Mouse (Mus musculus) cerebellum, adult (tissue): ENCODE measurements around the gene Nyap1.
A peak's percentile ranks its signal among the peaks of the same experiment; 100 is the strongest.

ENCODE experiments used
- ATAC-seq: cut with Nextera tagmentation; 2 replicates; pipeline ENCODE4 v1.9.2; 2017; ENCODE audit warnings: mild to moderate bottlenecking, moderate library complexity, mixed read lengths; ENCODE audit not compliant: insufficient number of reproducible peaks, low FRiP score, low TSS enrichment

Gene Nyap1

GRCm38 (mm10) chr5:137706913-137707633 lies 34.3 kb downstream of the Nyap1 start:
- no peak for ATAC-seq

DNA sequence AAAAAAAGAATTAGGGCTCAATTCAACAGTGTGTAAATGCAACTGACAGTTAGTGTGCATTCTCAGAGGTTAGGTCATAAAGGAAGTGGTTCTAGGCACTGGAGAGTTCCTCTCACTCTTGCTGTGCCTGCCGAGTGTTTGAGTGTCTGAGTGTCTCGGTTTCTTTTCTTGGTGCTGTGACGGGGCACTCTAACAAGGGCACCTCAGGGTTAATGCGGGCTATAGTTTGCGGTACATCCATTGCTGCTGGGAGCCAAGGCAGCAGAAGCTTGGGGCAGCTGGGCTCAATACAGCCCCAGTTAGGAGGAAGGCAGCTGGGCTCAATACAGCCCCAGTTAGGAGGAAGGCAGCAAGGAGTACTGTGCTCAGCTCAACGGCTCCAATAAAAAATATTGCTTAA lies 36.2 kb downstream of the Nyap1 start:
- ATAC-seq, result no peak

DNA sequence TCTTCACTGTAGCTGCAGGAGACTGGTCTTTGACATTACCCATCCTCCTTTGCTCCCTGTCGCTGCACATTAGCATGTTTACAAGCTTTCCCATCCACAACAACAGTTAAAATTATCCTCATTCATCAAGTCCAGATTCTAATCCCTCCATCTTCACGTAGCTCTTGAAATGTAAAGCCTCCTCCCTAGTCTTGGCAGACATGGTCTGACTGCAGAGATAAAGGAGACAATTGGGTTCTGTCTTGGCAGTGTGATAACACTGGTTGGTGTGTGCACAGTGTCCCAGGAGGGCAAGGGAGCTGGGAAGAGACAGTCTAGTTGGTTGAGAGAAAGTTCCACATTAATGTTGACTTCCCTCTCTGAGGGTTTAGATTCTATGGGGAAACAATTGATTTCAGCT lies 41.6 kb downstream of the Nyap1 start:
- no peak for ATAC-seq

- no peak for ATAC-seq
Observed at GRCm38 (mm10) chr5:137699080-137699479, 42.3 kb downstream of the Nyap1 start.

- no peak for ATAC-seq
Observed at GRCm38 (mm10) chr5:137695930-137696329, 45.5 kb downstream of the Nyap1 start.

DNA sequence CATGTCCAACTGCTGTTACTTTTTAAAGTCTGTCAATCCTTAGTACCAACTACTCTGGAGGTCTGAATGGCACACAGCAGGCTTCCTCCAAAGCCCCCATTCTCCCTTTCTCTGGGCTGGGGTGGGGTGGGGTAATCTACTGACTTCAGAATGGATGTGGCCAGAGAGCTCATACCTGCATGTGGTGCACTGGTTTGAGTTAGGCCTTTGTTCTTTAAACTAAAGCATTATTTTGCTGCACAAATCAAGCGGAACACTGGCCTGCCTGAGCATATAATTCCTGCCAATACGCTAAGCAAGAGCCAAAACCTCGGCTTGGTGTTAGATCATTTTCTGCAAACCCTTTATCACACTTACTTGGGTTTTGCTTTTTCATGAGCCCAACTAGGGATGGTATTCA lies 46.6 kb downstream of the Nyap1 start:
- no peak for ATAC-seq

- ATAC-seq, result no peak
Observed at GRCm38 (mm10) chr5:137691881-137692280, 49.5 kb downstream of the Nyap1 start.

DNA sequence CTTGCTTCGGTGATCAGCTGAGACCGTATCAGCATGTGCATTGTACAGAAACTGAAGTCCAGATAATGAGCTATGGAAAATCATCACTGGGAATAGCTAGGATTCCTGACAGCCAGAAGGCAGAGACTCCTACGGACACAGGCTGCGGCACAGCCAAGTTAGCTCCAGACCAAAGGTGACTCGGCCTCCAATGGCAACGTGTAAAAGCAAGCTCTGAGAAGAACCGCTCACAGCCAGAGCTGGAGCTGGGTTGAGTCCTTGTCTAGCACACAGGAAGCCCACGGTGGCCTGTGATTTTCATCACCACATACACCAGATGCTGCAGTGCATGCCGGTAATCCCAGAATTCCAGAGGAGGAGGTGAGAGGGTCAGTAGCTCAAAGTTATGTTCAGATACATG lies 50.9 kb downstream of the Nyap1 start:
- no peak for ATAC-seq

GRCm38 (mm10) chr5:137689974-137690373 lies 51.4 kb downstream of the Nyap1 start:
- no peak for ATAC-seq

- no peak for ATAC-seq
Observed at GRCm38 (mm10) chr5:137686127-137686790, 55.1 kb downstream of the Nyap1 start.

DNA sequence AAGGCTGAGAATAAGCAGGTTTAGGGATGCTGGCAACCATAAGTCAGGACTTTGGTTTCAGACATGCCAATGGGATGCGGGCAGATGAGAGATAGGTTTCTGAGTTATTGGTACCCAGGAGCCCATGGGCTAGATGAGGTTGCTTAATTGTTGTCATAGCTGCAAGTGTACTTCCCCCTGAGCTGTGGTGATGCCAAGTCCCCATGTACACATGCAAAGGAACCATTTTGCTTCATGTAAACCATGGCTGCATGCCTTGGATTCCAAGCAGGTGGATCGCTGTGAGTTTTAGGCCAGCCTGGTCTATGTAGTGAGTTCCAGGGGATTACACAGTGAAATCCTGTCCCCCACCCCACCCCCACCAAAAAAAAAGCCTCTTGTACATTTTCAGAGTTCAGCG lies 55.8 kb downstream of the Nyap1 start:
- ATAC-seq, result no peak

DNA sequence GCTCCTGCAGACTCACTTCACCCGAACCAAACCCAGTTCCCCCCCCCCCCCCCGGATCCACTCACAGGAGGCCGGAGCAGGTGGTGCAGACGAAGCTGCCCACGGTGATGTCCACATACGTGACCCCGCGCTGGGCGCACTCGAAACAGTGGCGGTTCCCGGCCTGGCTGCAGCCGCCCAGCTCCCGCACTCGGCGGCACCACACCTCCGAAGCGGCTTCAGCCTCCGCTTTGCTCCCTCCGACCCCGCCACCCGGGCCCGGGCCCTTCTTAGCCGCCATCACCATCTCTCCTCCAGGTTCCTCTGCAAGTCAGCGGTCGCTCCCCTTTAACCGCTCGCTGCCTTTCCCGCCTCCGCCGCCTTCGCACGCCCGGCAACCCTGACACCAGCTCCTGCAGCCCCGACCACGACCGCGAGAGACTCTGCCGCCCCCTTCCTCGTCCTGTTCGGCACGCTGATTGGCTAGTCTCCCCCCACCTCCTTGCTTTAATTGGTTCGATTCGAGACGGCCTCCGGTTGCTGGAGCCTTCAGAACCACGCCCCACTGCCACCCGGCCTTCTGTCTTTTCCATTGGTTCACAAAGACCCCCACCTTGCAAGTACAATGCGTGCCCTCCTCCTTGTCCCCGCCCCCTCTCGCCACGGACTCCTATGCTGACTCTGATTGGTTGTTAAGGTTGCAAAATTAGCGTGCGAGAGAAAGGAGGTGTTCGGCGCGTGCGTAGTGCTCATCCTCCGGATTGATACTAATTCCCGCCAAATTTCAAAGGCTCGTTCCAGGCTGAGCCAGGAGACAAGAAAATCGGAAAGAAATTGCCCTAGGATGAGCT lies 56.9 kb downstream of the Nyap1 start, which contains the start of gene Agfg2:
Gene Agfg2, minus strand, starts transcription at position 433 of the 830 bp plus-strand sequence.
- peak; percentile 99 for ATAC-seq

DNA sequence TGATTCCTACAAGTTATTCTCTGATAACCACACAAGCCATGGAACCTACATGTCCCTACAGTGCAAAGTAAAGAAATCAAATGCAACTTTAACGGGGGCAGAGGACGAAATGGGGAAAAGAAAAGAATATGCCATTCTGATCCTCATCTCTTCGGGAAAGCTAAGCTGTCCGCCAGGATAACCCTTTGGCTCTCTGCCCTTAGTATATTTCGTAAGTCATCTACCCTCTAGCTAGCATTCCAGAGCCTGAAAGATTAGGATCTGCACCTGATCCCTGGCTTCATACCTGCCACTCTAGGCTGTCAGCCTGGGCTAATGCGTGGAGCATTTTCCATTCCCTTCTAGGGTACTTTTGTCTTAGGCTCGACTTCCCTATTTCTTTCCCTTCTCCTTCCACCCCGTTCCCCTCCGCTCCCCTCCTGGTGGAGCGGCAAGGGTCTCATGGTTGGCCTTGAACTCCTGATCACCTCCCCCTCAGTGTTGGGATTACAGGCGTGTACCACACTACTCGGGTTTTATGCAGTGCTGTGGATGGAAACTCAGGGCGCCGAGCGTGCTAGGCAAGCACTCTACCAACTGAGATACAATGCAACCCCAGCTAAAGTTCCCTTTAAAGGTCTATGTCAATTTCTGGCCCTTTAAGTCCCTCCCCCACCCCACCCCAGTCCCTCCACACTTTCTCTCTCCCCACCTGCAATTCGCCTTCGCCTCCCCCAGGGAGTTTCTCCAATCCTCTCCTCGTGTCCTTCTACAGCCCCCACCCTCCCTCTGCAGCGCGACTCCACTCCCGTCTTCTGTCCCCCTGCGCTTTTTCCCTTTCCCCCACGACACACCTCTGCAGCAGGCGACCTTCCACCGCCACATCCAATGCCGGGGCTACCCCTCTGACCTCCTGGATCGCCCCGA lies 57.8 kb downstream of the Nyap1 start:
- ATAC-seq, result no peak

DNA sequence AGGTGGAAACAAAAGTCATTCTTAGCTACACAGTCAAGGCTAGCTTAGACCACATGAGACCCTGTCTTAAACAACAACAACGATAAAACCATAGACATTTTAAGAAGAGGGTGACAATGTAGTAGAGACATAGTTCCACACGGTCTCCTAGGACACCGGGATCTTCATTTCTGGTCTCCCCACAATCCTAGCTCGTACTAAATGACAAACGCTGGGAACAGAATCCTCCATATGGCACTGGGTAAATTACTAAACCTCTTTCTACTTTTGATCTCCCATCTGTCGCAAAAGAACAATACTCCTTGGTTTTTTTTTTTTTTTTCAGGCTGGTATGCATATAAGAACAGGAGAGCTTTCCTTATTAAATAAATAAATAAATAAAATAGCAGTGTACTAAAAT lies 58.9 kb downstream of the Nyap1 start:
- ATAC-seq, result no peak
